ENCODE assay signal across 18 mouse cellular contexts in the genomic region with DNA sequence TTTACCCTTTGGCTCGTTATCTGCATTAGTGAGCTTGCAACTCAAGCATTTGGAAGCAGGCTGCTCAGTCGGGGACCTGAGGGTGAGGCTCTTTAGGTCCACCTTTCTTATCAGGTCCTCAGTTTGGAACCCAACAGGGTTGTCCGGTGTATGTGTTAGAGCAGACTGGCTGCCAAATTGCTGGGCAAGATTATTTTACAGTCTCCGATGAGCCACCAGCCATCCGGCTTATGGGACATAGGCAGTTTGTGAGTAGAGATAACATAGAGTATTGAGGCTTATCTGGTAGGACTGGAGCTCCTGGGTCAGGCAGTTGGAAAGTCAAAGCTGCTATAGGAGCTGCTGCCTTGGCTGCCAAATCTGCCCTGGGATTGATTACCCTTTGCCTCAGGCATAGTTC.
"Had no signal": no experiment of that assay in that cellular context is flagged by ENCODE, and none has a peak within 500 bp of the region (broad histone marks: within the 10 kb centered on the region; RNA-seq: fewer than 3 reads in every experiment).

No protein-coding gene starts in this region.

- DNase-seq: kidney, adult 8-10 months; kidney, postnatal 25 days; layer of hippocampus, adult 9-11 months; layer of hippocampus, postnatal 36 days; lung, adult 18-20 months; lung, postnatal 4 days; midbrain, embryonic 14.5 days; right cerebral cortex, postnatal 14 days; thymus, adult 2 months; thymus, postnatal 25 days had no signal

- H3K27ac ChIP-seq: limb, embryonic 13.5 days; neural tube, embryonic 12.5 days; stomach, embryonic 15.5 days had no signal

- H3K9ac ChIP-seq: limb, embryonic 13.5 days; neural tube, embryonic 12.5 days; stomach, embryonic 15.5 days had no signal

- H3K4me3 ChIP-seq: limb, embryonic 13.5 days; megakaryocyte, embryonic 14.5 days; myocyte; neural tube, embryonic 12.5 days; stomach, embryonic 15.5 days had no signal

- H3K4me2 ChIP-seq: limb, embryonic 13.5 days; neural tube, embryonic 12.5 days; stomach, embryonic 15.5 days had no signal

- H3K4me1 ChIP-seq: limb, embryonic 13.5 days; neural tube, embryonic 12.5 days; stomach, embryonic 15.5 days had no signal

- H3K36me3 ChIP-seq: limb, embryonic 13.5 days; neural tube, embryonic 12.5 days; stomach, embryonic 15.5 days had no signal

- H3K27me3 ChIP-seq: limb, embryonic 13.5 days; neural tube, embryonic 12.5 days; stomach, embryonic 15.5 days had no signal

- ATAC-seq: hindbrain, embryonic 16.5 days; inflammation-experienced regulatory T-cells, adult 6 months; intestine, postnatal 0 days had no signal

- H3K9me3 ChIP-seq: limb, embryonic 13.5 days; megakaryocyte, embryonic 14.5 days; neural tube, embryonic 12.5 days; stomach, embryonic 15.5 days had no signal
